Mouse (Mus musculus): Measurements from ENCODE around the gene Chat.
A peak's percentile ranks its signal among the peaks of the same experiment; 100 is the strongest.
"Not testable (repeated sequence)": the region's sequence is repeated elsewhere in the genome, so short reads cannot be mapped to it uniquely, and the experiment has no call there.

Chat gene

DNA sequence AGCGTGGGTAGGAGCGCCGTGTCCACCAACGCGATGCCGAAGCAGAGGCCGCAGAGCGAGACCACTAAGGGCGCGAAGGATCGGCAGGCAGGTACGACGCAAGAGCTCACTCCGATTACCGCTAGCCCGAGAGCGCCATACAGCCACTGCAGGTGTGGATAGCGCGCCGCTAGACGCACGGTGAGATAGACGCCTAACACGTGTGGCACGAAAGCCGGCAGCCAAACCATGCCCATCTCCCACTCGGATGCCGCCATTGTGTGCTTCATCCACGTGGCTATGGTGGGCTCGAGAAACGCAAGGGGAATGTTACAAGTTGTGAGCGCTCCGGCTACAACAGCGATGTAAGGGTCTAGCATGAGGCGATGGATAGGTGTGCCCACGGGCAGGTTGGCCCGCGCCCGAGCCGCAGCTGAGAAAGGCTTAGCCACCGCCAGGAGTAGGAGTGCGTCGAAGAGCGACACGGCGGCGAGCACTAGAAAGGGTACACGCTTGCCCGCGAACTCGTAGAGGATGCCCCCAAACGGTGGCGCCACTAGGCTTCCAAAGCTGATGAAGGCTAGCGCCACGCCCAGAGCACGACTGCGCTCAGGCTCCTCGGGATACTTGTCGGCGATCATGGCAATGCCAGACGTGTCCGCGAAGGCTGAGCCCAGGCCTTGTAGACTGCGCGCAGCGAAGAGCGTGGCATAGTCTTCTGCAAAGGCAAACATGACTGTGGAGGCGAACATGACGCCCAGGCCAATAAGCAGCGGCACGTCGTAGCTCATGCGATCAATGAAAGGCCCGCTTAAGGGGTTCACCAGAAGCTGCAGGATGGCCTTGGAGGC is 2.4 kb downstream of the Chat start:
- DNase-seq (ENCODE audit: low read depth, low spot score) = no peak

DNA sequence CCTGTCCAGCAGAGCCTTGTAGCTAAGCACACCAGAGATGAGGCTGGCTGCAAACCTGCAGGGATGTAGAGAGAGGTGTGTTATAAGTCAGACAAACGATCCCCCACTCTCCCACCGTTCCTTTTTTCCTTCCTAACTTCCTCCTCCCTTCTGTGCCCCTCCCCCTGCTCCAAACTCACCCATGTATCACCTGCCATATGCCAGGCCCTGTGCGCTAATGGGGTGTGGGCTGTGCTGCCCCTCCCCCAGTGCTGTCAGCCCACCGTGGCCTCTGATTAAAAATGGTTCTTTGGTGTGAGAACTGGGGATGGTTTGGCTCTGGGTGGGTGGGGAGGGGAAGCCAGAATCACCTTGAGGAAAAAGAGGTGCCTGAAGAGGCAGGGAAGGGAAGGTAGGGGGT is 13.2 kb downstream of the Chat start:
- no peak for DNase-seq (ENCODE audit: low read depth, low spot score)

DNA sequence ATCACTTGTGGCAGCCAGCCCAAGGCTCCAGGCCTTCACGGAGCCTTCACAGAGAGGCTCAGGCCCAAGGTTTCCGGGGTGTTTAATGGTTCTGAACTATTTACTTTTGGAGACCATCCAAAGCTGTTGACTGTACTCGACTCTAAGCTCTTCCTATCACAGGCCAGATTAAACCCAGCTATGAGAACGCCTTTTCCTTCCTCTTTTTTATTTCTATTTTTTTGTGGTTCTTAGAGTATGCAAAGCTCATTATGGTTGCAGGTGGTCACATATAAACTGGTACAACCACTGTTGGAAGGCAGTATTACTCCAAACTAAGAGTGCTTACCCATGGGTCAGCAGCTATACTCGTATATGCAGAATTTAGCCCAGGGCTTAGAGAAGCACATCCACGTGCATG is 18.8 kb downstream of the Chat start:
- DNase-seq (ENCODE audit: low read depth, low spot score) = no peak

DNA sequence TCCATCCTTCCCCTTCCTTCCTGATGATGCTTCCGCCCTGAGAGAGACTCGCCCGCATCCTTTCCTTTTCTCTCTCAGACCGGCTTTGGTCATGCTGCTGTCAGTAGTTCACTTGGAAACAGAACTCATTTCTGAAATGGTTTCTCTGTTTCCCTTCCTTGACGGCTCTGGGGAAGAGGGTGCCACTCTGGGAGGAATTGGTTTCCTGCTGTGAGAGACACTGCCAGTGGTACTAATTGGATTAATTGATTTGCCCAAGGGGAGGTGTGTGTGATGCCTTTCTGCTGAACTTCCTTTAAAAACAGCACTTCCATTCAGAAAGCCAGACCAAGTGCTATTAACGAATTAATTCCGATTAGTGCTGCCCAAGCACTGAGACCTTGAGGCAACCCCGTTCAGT is 22.3 kb downstream of the Chat start:
- no peak for DNase-seq (ENCODE audit: low read depth, low spot score)

DNA sequence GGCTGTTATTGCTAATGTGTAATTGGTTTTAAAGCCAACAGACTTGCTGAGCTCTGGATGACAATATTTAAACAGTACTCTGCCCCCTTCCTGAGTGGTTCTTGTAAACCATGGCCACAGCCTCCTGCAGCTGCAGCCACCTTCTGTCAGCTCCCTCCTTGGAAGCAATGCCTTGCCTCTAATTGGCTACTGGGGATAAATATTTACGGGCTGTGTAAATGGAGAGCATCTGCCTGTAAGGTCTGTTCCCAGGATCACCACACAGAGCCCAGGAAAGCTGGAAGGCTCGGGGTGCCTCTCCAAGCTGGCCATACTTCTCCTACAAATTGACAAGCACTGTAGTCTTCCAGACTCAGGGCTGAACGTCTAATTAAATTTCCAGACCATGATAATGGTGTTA is 26.0 kb downstream of the Chat start:
- no peak for DNase-seq (ENCODE audit: low read depth, low spot score)

DNA sequence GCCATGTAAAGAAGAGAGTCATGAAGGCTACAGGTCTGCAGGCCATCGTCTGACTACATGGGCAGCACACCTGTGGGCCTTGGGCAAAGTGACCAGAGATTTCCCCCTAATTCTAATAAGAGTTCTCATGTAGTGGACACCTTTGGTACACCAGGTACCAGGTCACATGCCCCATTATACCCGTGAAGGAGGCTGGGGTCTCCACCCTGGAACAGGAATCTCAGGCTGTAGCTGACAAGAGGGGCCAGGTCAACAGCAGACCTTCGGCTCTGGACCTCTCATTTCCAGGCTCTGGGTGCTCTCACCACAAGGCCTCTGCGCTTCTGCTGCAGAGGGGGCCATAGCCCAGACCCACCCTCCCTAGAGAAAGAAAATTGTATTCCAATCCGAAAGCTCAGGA is 26.5 kb downstream of the Chat start:
- no peak for DNase-seq (ENCODE audit: low read depth, low spot score)

DNA sequence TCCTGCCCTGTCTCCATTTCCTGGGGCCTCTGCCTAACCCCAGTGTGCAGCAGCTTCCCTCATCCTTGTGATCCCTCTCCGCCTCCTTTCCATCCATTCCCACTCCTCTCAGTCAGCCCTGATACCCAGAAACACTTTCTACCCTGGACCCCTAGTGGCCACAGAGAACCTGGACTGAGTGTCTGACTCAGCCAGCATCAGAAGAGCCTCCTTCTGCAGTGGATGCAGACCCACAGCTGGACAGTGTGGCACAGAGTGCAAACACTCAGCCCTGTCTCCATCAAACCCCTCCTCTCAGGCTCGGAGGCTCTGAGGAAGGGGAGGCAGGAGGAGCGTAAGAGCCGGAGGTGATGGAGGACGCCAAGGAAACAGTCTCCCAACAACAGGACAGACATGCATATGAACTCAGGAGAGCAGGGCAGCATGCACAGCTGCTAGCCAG is 28.4 kb downstream of the Chat start:
- DNase-seq (ENCODE audit: low read depth, low spot score) = no peak

DNA sequence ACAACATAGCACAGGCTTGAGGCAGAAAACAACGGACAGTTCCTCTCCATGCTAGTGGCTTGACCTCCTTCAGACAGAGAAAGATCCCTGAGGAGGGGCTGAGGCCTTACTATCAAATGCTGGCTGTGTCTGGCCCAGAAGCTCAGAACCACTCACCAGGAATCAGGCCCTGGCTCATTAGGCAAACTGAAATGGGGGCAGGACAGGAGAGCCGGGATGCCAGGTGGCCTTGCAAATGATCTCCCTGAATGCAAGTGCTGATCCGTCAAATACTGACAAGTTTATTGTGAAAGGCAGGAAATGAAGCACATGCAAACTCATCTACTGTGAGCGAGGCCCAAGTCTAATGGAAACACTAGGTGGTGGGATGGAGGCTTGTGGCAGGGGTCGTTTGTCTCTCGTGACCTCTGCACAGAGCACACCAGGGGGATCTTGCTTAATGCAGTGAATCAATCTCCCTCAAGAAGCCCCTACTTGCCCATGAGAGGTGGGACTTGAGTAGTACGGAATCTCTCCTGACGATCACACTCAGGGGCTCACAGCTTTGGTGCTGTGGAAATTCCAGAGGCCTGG is 36.7 kb downstream of the Chat start:
- DNase-seq (ENCODE audit: low read depth, low spot score) = no peak

DNA sequence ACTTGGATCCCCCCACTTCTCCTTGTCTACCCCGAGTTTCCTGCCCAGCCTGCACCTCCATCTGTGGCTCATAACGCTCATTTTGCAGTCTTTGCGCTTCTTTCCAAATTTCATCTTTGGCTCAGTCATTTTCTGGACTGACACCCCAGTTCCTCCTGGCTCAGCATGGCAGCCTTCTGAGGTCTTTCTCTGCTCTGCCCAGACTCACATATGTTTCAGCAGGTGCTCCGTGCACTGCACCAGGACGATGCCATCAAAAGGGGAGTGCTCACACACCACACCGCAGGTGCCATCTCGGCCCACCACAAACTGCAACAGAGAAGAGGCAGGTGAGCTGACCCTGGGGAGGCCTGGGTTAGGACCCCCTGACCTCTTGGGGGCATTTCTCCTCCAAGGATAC is 41.8 kb downstream of the Chat start:
- DNase-seq (ENCODE audit: low read depth, low spot score) = no peak

DNA sequence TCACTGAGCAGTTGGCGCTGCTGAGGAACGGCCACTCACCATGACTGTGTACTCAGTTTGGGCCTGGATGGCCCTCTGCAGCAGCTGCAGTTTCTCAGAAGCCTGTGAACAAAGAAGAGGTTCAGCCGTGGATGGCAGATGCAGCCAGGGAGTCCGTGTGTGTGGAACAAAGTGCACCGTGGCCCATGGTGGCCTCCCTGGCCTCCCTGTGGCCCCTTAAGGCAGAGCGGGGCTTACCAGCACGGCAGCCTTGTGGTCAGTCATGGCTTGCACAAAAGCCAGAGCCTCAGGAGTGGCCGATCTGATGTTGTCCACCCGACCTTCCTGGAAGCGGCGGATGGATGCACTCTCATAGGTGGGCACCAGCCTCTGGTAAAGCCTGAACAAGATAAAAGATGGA is 47.0 kb downstream of the Chat start:
- no peak for DNase-seq (ENCODE audit: low read depth, low spot score)

DNA sequence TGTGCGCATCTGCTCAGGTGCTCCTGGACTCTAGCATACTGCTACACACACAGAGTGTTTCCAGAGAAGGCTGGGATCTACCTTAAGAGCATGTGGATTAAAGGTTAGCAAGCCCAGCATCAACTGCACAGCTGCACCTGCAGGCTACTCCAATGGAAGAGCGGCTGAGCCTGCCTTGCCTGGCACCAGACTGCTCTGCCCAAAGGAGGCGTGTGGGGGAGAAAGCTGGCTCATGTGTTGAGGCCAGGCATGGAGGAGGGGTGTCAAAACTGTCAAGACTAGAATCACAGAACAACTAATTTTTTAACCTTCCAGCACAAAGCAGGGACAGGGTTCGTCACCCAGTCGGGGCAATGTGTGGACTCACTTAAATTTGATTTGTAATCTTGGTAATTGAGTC is 53.7 kb downstream of the Chat start:
- no peak for DNase-seq (ENCODE audit: low read depth, low spot score)

DNA sequence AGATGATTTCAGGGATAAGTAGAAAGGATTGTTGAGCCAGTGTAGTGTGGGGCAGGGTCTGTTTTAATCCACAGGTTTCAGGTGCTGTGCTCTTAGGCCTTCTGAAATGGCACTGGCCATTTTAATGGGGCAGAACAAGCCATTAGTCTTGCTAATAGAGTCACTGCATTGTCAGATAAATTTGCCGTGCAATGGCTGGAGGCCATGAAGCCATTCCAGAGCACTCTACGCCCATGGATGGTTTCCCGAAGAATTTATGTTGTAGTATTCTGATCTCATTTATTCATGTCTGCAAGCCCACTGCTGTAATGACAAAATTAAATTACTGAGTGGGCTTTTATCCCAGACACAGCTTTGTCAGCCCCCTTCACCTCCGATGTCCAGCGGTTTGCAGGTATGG is 55.7 kb downstream of the Chat start:
- no peak for DNase-seq (ENCODE audit: low read depth, low spot score)

DNA sequence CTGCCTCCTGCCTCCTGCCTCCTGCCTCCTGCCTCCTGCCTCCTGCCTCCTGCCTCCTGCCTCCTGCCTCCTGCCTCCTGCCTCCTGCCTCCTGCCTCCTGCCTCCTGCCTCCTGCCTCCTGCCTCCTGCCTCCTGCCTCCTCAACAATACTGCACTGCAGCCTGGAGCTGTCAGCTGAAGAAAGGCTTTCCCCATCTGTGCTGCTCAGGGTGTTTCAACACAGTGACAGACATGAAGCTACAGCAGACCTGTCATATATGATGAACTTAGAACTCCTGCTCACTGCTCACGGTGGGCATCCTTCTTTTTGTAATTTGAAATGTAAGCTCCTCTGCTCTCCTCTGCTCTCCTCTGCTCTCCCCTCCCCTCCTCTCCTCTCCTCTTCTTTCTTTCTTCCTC is 60.4 kb downstream of the Chat start:
- DNase-seq (ENCODE audit: low read depth, low spot score) = not testable (repeated sequence)

DNA sequence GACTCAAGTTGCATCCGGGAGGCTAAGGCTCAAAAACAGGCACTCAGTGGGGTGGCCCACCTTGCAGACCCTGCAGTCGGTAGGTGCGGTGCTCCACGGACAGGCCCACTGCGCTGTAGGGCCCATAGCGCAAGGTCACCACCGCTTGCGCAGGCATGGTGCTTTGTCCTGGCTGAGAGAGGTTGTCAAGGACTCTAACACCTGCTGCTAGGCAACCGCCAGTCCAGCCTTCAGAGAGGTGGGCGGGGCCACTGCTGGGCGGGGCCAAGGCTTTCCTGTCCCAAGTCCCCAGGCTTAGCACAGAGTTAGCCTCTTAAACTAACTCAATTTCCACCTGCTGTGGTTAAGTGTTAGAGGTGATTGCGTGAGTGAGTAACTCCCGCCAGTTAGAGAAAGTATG is 77.6 kb downstream of the Chat start, which contains the start of gene 1700024G13Rik:
1700024G13Rik (minus strand) TSS at position 196 of the 400 bp plus-strand sequence.
- peak; percentile 24 for DNase-seq (ENCODE audit: low read depth, low spot score)

DNA sequence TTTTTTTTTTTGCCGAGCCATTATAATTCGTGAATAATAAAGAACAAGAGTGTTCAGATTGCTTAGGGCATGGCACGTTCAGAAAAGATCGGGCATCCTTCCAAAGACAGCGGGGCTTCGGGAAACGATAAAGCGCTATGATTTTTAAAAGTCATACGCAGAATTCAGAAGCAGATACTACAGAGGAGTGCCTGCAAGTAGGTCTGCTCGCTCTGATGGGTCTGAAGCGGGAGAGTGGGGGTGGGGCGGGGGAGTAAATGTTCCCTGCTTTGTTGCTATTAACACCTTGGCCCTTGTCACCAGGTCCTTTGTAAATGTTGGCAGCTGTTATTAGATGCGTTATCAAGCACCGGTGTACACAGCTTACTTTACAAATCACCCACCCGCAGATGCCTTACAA is 84.2 kb downstream of the Chat start:
- no peak for DNase-seq (ENCODE audit: low read depth, low spot score)

DNA sequence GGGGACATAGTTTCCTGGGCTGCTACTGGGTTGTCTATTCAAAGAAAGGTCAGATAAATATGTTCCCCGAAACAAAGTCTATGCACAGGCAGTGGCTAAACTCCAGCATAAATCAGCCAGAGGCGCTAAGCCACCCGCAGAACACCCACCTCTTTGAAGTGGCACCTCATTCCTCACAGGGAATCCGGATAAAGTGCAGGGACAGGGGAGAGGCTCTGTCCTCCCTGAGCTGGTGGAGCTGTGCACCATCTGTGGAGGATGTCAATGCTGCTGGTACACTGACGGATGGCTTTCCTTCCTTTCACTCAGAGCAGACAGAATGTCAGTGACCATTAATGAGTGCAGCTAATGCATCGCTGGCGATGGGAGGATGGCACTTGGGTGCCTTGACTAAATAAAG is 84.7 kb downstream of the Chat start:
- DNase-seq (ENCODE audit: low read depth, low spot score) = no peak

DNA sequence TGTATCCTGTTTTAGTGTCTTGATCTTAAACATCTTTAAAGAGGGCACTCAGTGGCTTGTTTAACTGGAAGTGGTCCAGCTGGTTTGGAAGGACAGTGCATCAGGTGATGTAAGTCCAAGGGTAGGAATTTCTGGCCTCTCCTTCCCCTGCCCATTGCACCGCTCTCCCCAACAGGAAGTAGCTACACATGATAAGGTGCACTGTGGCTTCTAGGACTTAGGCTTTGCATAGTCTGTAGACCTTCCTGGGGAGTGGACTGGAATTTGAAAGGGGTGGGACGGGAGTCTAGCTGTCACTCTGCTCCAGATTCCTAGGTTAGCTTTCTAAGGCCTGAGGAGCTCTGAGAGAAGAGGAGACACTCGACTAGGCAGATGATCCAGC is 85.7 kb downstream of the Chat start:
- no peak for DNase-seq (ENCODE audit: low read depth, low spot score)

DNA sequence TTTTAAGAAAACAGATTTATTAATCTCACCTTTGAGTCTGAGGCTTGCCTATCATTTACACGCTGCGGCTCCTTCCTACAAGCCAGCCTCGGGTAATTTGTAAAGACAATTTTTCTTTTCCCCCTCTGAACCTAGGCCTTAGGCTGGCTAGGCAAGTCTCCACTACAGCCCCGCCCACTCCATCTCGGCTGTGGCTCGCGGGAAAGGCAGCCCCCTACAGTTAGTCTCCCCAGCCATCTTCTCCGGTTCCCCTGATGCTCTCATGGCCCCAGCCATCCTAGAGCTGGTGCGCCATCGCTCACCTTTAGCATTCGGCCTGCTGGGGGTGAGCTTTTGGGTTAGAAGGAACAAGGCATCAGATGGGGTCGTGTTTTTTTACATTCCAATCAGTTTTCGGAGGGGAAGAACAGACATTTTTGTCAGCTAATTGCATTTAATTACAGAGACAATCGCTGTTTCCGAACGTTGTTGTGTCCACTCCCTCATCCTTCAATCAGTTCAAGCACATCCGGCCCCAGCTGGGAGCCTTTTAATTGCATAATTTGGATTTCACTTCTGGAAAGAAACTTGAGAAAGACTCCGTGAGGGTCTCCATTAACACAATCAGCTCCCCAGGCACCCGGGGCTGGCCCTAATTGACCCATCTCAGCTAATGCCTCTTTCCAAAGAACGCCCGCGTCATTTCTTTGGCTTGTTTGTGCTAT is 86.2 kb downstream of the Chat start:
- no peak for DNase-seq (ENCODE audit: low read depth, low spot score)

DNA sequence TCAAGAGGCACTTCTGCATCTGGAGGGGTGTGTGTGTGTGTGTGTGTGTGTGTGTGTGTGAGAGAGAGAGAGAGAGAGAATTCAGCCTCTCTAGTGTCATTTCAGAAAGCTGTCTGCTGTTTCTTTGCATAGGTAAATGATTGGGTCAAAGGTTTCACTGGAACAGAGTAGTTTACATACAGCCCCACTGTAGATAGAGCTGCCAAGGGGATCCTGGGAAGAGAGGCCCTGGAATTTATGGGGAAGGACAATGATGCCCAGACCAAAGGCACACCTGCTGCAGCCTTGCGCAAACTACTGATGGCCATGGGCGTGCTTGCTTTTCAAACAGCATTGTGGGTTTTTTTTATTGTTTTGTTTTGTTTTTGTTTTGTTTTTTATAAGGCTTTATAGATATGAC is 93.3 kb downstream of the Chat start:
- no peak for DNase-seq (ENCODE audit: low read depth, low spot score)

DNA sequence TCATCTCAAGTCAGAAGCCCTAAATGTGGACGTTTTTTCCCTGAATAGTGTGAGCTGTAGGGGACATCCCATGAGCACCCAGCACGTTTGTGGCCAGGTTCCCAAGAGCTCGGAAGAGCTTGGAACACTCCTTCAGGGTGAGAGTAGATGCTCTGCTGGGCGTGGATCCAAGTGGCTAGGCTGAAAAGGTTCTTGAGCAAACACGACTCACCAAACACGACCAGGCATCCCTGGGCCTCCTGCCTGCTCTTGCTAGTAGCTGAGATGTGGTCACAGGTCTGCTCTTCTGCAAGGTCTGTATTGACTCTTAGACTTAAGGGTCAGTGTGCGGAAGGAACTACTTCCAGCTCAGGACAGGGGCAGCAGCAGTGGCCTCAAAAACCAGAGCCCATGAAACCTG is 96.0 kb downstream of the Chat start:
- no peak for DNase-seq (ENCODE audit: low read depth, low spot score)

DNA sequence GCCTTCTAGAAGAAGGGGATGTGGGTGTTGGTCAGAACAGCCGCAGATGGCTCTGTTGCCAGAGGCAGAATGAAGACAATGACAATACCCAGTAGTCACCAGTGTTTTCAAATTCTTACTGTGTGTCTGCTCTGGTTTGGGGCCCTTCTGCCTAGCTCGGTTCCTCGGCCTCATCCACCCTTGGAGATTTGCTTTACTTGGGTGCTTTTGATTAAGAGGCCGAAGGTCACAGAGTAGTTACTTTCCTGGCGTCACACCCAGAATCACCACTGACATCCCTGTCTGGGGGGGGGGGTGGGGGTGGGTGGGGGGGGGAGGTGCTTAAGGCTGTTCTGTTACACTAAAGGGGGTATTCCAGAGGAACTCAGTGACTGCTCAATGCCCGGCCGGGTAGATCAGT is 101.4 kb downstream of the Chat start:
- no peak for DNase-seq (ENCODE audit: low read depth, low spot score)

Data from CD4-positive, CD25-positive, alpha-beta regulatory T cell, adult 2 months (primary cell).